Mouse (Mus musculus): ENCODE measurements around the gene Angptl3. TPM values are rescaled to one million over a fixed set of nuclear protein-coding genes. Genes with fewer than 3 reads are reported as not detected.

The Angptl3 gene
- polyA plus RNA-seq (2014; fragmentation: Illumina TruSeq; extraction: RNeasy Lipid Tissue Mini Kit (QIAGEN cat#74804); ENCODE audit: low read depth, low replicate concordance): 2.2 TPM

DNA sequence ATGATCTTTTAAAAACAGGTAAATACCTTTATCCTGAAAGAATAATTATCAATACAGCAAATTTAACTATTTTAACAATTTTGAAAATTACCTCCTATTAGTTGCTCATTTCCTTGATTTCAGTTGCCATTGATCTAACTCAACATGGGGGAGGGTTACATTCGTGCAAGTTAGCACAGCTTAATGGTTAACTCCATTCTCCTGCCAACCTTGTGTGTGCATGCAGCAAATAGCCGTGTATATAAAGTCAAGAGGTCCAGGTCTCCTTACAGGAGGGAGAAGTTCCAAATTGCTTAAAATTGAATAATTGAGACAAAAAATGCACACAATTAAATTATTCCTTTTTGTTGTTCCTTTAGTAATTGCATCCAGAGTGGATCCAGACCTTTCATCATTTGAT, at the start of gene Angptl3:
Angptl3 (plus strand) TSS at position 269 of the 400 bp plus-strand sequence.

Other genes with a start within 250 kb of the Angptl3 start
- 2.6 TPM for gene Kank4, start 213.4 kb upstream of the Angptl3 start, polyA plus RNA-seq (2014; fragmentation: Illumina TruSeq; extraction: RNeasy Lipid Tissue Mini Kit (QIAGEN cat#74804); ENCODE audit: low read depth, low replicate concordance)
- not detected for gene I0C0044D17Rik, start 207.1 kb upstream of the Angptl3 start, polyA plus RNA-seq (2014; fragmentation: Illumina TruSeq; extraction: RNeasy Lipid Tissue Mini Kit (QIAGEN cat#74804); ENCODE audit: low read depth, low replicate concordance)
- gene Usp1, start 107.1 kb upstream of the Angptl3 start, polyA plus RNA-seq (2014; fragmentation: Illumina TruSeq; extraction: RNeasy Lipid Tissue Mini Kit (QIAGEN cat#74804); ENCODE audit: low read depth, low replicate concordance): 25.4 TPM
- 72.9 TPM for gene Dock7, start 90.0 kb downstream of the Angptl3 start, polyA plus RNA-seq (2014; fragmentation: Illumina TruSeq; extraction: RNeasy Lipid Tissue Mini Kit (QIAGEN cat#74804); ENCODE audit: low read depth, low replicate concordance)
- gene Atg4c, start 163.0 kb downstream of the Angptl3 start, polyA plus RNA-seq (2014; fragmentation: Illumina TruSeq; extraction: RNeasy Lipid Tissue Mini Kit (QIAGEN cat#74804); ENCODE audit: low read depth, low replicate concordance): 18.0 TPM